Mouse (Mus musculus) G1E (cell line): ENCODE data around the gene Mettl24. TPM values are rescaled to one million over a fixed set of nuclear protein-coding genes. Genes with fewer than 3 reads are reported as not detected.
A peak's percentile ranks its signal among the peaks of the same experiment; 100 is the strongest.

Experiments
- ATAC-seq: 2 replicates; pipeline ENCODE4 v1.8.0; 2016; ENCODE audit warnings: mild to moderate bottlenecking; ENCODE audit not compliant: insufficient number of reproducible peaks, poor library complexity, low FRiP score, severe bottlenecking; ENCODE audit errors: extremely low read depth
- DNase-seq: peaks from one replicate; pipeline ENCODE4 v3.0.0; 2012; ENCODE audit warnings: low spot score
- H3K27me3 ChIP-seq: 2 replicates; pipeline ENCODE4 v1.6.1; 2012; ENCODE audit warnings: mild to moderate bottlenecking, low read length, inconsistent platforms; ENCODE audit not compliant: insufficient read depth
- H3K36me3 ChIP-seq: replicated peaks from 2 replicates; pipeline ENCODE3; 2012; ENCODE audit warnings: mild to moderate bottlenecking, inconsistent platforms
- H3K4me1 ChIP-seq: 2 replicates; pipeline ENCODE4 v1.6.1; 2012; ENCODE audit warnings: low read depth, low read length, inconsistent platforms, mixed read lengths; ENCODE audit not compliant: insufficient read depth
- H3K4me3 ChIP-seq: 2 replicates; pipeline ENCODE4 v1.5.1; 2012; ENCODE audit warnings: low read depth, mild to moderate bottlenecking, inconsistent platforms, low read length, moderate library complexity, mixed read lengths
- H3K9me3 ChIP-seq: replicated peaks from 2 replicates; pipeline ENCODE4 v1.6.1; 2012; ENCODE audit warnings: inconsistent platforms
- CTCF ChIP-seq: IDR thresholded peaks from 2 replicates; pipeline ENCODE4 v1.5.1; 2012; ENCODE audit warnings: low read depth, low read length, inconsistent platforms, mixed read lengths
- GATA1 ChIP-seq: IDR thresholded peaks from 2 replicates; pipeline ENCODE4 v1.6.1; 2012; ENCODE audit warnings: borderline replicate concordance, low read length, inconsistent platforms, mixed read lengths
- GATA2 ChIP-seq: IDR thresholded peaks from 2 replicates; pipeline ENCODE4 v1.6.1; 2012; ENCODE audit warnings: low read depth, low read length, inconsistent platforms, borderline replicate concordance
- POLR2AphosphoS5 ChIP-seq: IDR thresholded peaks from 2 replicates; pipeline ENCODE4 v1.6.1; 2012; ENCODE audit warnings: low read depth, low read length, inconsistent platforms; ENCODE audit not compliant: insufficient replicate concordance
- TAL1 ChIP-seq: conservative IDR thresholded peaks from 2 replicates; pipeline ENCODE4 v1.6.1; 2012; ENCODE audit warnings: low read depth, low read length, inconsistent platforms, mixed read lengths
- polyA plus RNA-seq: library from polyadenylated mRNA; stranded (reverse); fragments of >175 nt; gene quantifications from 2 replicates; pipeline ENCODE4 v1.2.3, GENCODE M21; 2012
- total RNA-seq, 2 experiments: library from RNA; stranded (forward) in 1 of 2; stranded (reverse) in 1 of 2; fragments of 200-1000 nt in 1 of 2; fragments of >200 nt in 1 of 2; fragmentation: Nextera tagmentation in 1 of 2; gene quantifications; 2 replicates each; pipeline ENCODE4 v1.2.3; 2014 to 2017

Mettl24 gene
- total and polyA plus RNA-seq, 3 experiments = not detected

DNA sequence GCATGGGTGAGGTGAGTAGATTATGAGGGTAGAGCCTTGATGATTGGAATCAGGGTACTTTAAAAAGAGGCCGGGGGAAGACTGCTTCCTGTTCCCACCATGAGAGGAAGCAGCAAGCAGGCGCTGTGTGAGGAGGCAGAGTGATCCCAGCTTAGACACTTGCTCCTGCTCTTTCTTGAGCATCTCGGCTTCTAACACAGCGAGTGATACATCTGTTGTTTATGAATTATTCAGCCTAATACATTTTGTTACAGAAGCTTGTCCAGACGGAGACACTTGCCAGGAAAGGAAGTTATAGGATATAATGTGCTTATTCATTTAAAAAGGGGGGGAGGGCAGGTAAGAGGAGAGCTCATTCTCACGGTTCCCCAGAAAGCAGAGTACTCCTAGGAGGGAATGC lies 142.9 kb downstream of the Mettl24 start:
- Histone ChIP-seq H3K4me1 (no peaks in the 10 kb centered on the region), H3K27me3 (no peaks in the 10 kb centered on the region), H3K4me3 (no peak overlapping the region), H3K9me3 (no peaks in the 10 kb centered on the region), H3K36me3 (peaks cover 47% of the 10 kb centered on the region)
- TF ChIP-seq CTCF (no peak), TAL1 (no peak), GATA2 (no peak), GATA1 (no peak), POLR2AphosphoS5 (no peak)
- DNase-seq = no peak
- ATAC-seq = no peak

DNA sequence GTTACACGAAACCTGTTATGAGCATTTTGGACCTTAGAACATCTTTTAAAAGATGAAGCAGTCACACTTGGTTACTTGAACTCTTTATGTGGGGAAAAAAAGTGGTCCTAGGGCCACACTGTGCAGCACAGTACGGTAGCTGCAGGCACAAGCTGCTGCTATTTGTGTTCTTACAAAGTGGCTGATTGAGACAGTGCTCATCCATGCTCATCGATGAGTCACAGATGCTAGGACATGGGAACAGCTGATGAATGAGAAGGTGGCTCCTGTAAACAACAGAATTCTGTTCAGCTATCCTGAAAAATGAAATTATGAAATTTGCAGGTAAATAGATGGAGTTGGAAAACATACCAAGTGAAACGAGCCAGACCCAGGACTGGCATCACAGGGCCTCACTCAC lies 144.6 kb downstream of the Mettl24 start:
- no peaks in the 10 kb centered on the region for H3K4me1 ChIP-seq
- peaks cover 59% of the 10 kb centered on the region for H3K36me3 ChIP-seq
- no peak for TF ChIP-seq TAL1
- TF ChIP-seq GATA2 = no peak
- no peak overlapping the region for H3K4me3 ChIP-seq
- ATAC-seq = no peak
- H3K9me3 ChIP-seq = no peaks in the 10 kb centered on the region
- no peak for DNase-seq
- H3K27me3 ChIP-seq = no peaks in the 10 kb centered on the region

DNA sequence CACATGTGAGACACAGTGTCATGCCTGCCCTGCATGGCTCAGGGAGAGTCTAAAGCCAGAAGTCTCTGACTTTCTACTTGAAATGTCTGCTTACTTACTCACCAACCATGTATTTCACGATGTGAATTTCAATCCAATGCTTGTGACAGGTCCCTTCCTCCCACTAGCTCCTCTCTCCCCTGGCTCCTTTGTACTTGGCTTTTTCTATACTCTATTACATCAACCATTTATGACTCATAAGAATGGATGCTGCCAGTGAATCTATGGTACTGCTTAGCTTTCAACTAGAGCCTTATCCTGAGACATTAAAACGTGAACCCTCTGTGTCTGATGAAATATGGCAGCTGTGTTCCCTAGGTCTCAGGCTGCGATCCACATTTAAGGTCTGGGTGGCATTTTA lies 147.2 kb downstream of the Mettl24 start:
- ATAC-seq (no peak), DNase-seq (no peak)
- Histone ChIP-seq H3K4me1 (no peaks in the 10 kb centered on the region), H3K36me3 (peaks cover 79% of the 10 kb centered on the region), H3K4me3 (no peak overlapping the region), H3K27me3 (no peaks in the 10 kb centered on the region), H3K9me3 (no peaks in the 10 kb centered on the region)
- no peak for TF ChIP-seq CTCF
- no peak for TF ChIP-seq GATA2
- no peak for TF ChIP-seq GATA1
- no peak for TF ChIP-seq TAL1
- no peak for TF ChIP-seq POLR2AphosphoS5

DNA sequence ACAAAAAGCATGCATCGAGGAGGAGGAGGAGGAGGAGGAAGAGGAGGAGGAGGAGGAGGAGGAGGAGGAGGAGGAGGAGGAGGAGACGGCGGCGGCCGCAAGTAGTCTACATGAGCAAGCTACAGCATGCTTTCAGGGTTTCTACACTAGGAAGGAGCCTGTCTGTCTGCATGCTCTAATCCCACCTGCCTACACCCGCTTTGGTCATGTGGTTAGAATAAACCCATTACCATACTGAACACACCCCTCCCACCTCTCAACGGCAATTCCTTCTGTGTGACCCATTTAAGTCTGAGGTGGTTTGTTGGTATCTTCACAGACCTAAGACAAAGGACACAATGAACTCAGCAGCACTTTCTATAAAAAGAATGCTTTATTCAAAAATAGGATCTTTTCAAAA lies 148.2 kb downstream of the Mettl24 start:
- H3K4me1 ChIP-seq = no peaks in the 10 kb centered on the region
- TF ChIP-seq CTCF (no peak), POLR2AphosphoS5 (no peak), GATA2 (no peak), TAL1 (no peak), GATA1 (no peak)
- no peaks in the 10 kb centered on the region for H3K9me3 ChIP-seq
- no peak overlapping the region for H3K4me3 ChIP-seq
- DNase-seq (no peak), ATAC-seq (no peak)
- no peaks in the 10 kb centered on the region for H3K27me3 ChIP-seq
- H3K36me3 ChIP-seq = peaks cover 80% of the 10 kb centered on the region

DNA sequence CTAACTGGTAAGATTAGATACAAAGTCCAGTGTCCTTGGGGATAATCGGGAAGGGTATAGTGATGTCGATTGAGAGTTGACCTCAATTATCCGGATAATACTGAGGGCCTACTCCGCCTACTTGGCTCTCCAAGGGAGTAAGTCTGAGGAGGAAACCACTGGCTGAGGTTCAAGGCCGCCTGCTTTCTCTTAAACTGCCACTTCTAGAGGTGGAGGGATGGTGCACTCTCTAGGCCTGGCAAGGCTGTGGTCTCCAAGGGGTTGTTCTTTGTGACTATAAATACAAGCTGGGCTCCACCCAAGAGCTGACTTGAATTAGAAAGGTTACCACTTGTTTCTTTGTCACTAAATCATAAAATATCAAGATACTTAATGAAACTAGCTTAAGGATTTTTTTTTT lies 157.0 kb downstream of the Mettl24 start:
- Histone ChIP-seq H3K36me3 (peaks cover 74% of the 10 kb centered on the region), H3K4me3 (no peak overlapping the region), H3K4me1 (peaks cover 21% of the 10 kb centered on the region), H3K9me3 (no peaks in the 10 kb centered on the region), H3K27me3 (no peaks in the 10 kb centered on the region)
- DNase-seq (no peak), ATAC-seq (no peak)
- TF ChIP-seq CTCF (no peak), POLR2AphosphoS5 (no peak), GATA1 (no peak), GATA2 (no peak), TAL1 (no peak)

DNA sequence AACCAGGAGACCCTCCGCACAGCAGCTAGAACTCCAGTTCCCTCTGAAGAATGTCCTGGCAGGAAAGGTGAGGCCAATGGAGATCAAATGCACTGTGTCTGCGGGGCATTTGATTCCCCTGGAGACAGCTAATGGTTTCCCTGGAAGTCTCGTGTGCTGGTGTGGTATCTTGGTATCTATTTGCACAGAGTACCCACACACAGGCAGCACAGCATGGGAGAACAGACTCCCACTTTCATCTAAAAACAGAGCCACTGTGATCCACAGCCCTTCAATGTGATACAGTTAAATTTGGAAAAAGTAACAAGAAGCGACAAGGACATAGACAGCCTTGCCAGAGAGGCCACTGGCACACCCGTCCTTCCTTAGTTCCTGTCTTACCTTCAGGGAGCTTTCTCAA lies 160.8 kb downstream of the Mettl24 start:
- DNase-seq = no peak
- TF ChIP-seq TAL1 = no peak
- no peak for TF ChIP-seq CTCF
- no peak for TF ChIP-seq GATA1
- no peak for TF ChIP-seq POLR2AphosphoS5
- no peak for TF ChIP-seq GATA2
- peaks cover 76% of the 10 kb centered on the region for H3K36me3 ChIP-seq
- ATAC-seq = no peak
- peaks cover 27% of the 10 kb centered on the region for H3K4me1 ChIP-seq
- H3K4me3 ChIP-seq = peak overlapping the region; percentile 18; the same call in 1 of the 2 replicates
- H3K9me3 ChIP-seq = no peaks in the 10 kb centered on the region
- no peaks in the 10 kb centered on the region for H3K27me3 ChIP-seq

DNA sequence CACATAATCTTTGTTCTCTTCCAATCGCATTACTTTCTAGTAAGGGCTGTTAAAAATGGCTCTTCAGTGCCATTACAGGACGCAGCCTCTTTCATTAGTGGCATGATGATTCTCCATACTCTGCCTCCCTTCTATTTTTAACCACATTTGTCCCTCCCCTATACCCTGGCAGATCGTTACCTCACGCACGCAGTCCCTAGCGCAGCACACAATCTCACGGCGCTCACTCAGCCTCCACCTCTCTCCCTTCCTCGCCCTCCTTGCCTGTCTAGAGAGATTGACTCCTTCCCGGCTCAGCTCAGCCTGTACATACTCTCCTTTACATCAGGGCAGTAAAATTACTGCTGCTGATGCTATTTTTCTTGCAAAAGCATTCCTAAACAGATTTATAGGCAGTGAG lies 161.5 kb downstream of the Mettl24 start:
- Histone ChIP-seq H3K4me3 (peak overlapping the region; percentile 51; the same call in 1 of the 2 replicates), H3K27me3 (no peaks in the 10 kb centered on the region), H3K4me1 (peaks cover 27% of the 10 kb centered on the region), H3K9me3 (no peaks in the 10 kb centered on the region), H3K36me3 (peaks cover 75% of the 10 kb centered on the region)
- TF ChIP-seq GATA1 (no peak), CTCF (no peak), GATA2 (peak; percentile 97; the same call in 1 of the 2 replicates), TAL1 (no peak)
- DNase-seq (peak; percentile 59), ATAC-seq (peak; percentile 95)
